Mouse (Mus musculus): Measurements from ENCODE around the gene Ppard.
"Not testable (repeated sequence)": the region's sequence is repeated elsewhere in the genome, so short reads cannot be mapped to it uniquely, and the experiment has no call there.

Gene Ppard

GRCm38 (mm10) chr17:28313212-28313879, 80.8 kb downstream of the Ppard start, which contains the start of gene Fance:
TSS of gene Fance (plus strand) at chr17:28313519.
- DNase-seq (ENCODE audit: low read depth, low spot score), result peak; percentile 98

DNA sequence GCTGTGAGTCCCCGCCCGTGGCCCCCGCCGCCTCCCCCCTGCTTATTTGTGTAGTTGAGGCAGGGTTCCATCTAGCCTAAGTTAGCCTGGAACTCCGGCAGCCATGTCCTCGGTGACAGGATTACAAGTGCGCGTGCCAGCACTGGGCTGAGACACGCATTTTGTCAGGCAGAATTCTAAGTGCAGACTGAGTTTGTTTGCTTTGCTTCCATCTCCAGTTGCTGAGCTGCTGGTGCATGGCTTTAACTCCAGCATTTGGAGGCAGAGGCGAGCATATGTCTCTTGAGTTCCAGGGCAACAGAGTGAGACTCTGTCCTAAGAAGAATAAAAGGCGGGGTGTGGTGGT, 81.4 kb downstream of the Ppard start:
- no peak for DNase-seq (ENCODE audit: low read depth, low spot score)

GRCm38 (mm10) chr17:28315611-28316160, 83.2 kb downstream of the Ppard start:
- no peak for DNase-seq (ENCODE audit: low read depth, low spot score)

DNA sequence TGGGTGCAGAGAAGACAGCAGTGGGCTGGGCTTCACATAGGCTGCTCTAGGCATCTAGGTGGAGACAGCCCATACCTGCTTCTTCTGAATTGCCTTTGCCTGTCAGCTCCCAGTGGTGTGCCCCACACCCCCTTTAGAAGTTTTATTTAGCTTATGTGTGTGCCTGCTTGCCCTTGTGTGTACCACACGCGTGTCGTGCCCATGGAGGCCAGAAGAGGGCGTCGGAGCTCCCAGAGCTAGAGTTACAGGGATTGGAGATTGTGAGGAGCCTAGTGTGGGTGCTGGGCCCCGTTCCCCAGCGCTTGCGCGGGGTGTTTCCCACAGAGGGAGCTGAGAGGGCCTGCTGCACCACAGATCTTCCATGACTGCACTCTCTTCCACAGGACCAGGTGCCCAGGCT, 84.0 kb downstream of the Ppard start:
- DNase-seq (ENCODE audit: low read depth, low spot score), result no peak

GRCm38 (mm10) chr17:28317091-28317490, 84.6 kb downstream of the Ppard start:
- no peak for DNase-seq (ENCODE audit: low read depth, low spot score)

GRCm38 (mm10) chr17:28317725-28318124, 85.2 kb downstream of the Ppard start:
- no peak for DNase-seq (ENCODE audit: low read depth, low spot score)

GRCm38 (mm10) chr17:28321700-28322099, 89.2 kb downstream of the Ppard start:
- no peak for DNase-seq (ENCODE audit: low read depth, low spot score)

GRCm38 (mm10) chr17:28323786-28324185, 91.3 kb downstream of the Ppard start:
- DNase-seq (ENCODE audit: low read depth, low spot score), result no peak

- not testable (repeated sequence) for DNase-seq (ENCODE audit: low read depth, low spot score)
Measured at GRCm38 (mm10) chr17:28324416-28324815, 91.9 kb downstream of the Ppard start.

DNA sequence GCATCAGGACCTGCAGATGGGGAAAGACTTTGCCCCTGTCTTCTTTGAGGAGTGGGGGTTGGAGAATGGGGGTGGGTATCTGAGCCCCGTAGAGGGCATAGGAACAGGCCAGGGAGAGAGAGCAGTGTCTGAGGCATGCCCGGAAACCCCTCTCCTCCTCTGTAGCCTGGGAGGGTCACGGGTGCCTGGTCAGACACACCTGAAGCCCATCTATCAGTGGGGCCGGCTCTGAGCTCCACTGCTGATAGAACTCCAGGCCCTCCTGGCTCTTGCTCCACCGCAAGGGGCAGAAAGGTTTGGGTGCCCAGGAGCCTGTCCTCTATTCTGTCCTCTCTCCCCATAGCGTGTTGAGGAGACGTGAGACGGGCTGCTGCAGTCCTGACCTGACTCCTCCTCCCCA, 93.3 kb downstream of the Ppard start:
- no peak for DNase-seq (ENCODE audit: low read depth, low spot score)

- DNase-seq (ENCODE audit: low read depth, low spot score), result no peak
Measured at GRCm38 (mm10) chr17:28326951-28327350, 94.5 kb downstream of the Ppard start.

- peak; percentile 82 for DNase-seq (ENCODE audit: low read depth, low spot score)
Measured at GRCm38 (mm10) chr17:28327673-28328325, 95.3 kb downstream of the Ppard start.

- peak; percentile 89 for DNase-seq (ENCODE audit: low read depth, low spot score)
Measured at GRCm38 (mm10) chr17:28328366-28328928, 95.9 kb downstream of the Ppard start, which contains the start of gene Rpl10a. TSS of gene Rpl10a (plus strand) at chr17:28328471.

- no peak for DNase-seq (ENCODE audit: low read depth, low spot score)
Measured at GRCm38 (mm10) chr17:28328946-28329345, 96.4 kb downstream of the Ppard start.

DNA sequence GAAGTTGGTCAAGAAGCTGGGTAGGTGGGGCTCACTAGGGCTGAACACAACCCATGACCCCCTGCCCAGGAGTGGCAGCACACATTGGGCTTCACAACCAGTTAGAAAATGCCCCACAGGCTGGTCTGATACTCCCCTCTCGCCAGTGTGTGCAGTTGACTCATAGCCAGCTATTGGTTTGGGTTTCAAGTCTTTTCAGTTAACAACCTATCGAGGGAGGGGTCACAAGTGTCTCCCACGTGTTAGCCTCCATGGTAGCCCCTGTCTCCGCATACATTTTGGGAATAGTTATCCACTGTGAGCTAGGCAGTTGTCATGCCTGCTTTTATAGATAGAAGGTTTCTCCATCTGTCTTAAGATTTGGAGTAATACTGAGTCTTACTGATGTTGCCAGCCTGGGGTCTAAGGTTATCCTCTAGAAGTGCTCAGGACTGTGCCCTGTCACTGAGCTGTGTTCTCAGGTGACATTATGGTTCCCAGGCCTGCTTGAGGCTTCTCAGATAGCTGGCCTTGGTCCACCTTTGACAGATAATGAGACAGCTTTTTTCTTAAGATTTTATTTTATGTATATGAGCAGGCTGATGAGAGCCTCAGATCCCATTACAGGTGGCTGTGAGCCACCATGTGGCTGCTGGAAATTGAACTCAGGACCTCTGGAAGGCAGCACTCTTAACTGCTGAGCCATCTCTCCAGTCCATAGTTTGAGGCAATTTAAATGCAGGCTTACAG, 97.2 kb downstream of the Ppard start:
- no peak for DNase-seq (ENCODE audit: low read depth, low spot score)

- DNase-seq (ENCODE audit: low read depth, low spot score), result no peak
Measured at GRCm38 (mm10) chr17:28330232-28330546, 97.7 kb downstream of the Ppard start.

DNA sequence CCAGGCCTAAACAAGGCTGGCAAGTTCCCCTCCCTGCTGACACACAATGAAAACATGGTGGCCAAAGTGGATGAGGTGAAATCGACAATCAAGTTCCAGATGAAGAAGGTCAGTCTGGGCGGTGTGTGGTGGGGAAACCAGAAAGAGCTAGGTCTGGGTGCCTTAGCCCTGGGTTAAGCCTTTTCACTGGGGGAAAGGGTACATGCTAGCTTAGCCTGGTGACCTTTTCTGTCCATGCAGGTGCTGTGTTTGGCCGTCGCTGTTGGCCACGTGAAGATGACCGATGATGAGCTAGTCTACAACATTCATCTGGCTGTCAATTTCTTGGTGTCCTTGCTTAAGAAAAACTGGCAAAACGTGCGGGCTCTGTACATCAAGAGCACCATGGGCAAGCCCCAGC, 98.1 kb downstream of the Ppard start:
- not testable (repeated sequence) for DNase-seq (ENCODE audit: low read depth, low spot score)

GRCm38 (mm10) chr17:28331241-28332112, 99.0 kb downstream of the Ppard start:
- DNase-seq (ENCODE audit: low read depth, low spot score), result no peak

DNA sequence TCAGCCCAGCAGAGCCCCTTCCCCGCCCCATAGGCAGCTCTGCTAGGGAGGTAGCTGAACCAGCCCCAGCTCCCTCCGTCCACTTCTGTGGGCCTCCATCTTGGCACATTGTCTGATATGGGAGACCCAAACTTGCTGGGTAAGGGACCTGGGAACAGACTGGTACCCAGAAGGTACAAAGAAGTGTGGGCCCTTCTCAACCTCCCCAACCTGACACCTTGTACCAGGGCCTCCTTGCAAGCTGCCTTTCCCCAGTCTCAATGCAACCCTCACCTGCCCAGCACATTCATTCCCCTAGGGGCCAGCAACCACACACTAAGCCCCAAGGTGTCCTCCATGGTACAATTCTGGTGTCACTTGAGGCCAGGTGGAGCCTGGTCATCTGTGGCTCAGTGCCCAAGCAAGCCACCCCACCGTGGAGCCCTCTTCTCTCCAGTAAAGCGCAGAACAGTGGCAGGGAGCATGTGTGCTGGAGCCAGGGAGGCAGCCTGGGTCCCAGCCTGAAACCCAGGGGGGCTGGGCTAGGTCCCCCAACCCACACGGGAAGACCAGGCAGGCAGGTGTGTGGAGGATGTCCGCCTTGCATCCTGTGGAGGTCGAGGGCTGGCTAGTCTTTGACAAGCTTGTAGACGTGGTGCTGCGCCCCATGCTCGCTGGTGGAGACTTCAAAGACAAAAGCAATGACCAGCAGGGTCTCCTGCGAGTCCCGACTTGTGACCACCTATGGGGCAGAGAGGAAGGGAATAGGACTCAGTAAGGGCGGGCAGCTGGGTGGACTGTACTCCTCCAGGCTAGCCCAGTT, 99.8 kb downstream of the Ppard start:
- no peak for DNase-seq (ENCODE audit: low read depth, low spot score)

DNA sequence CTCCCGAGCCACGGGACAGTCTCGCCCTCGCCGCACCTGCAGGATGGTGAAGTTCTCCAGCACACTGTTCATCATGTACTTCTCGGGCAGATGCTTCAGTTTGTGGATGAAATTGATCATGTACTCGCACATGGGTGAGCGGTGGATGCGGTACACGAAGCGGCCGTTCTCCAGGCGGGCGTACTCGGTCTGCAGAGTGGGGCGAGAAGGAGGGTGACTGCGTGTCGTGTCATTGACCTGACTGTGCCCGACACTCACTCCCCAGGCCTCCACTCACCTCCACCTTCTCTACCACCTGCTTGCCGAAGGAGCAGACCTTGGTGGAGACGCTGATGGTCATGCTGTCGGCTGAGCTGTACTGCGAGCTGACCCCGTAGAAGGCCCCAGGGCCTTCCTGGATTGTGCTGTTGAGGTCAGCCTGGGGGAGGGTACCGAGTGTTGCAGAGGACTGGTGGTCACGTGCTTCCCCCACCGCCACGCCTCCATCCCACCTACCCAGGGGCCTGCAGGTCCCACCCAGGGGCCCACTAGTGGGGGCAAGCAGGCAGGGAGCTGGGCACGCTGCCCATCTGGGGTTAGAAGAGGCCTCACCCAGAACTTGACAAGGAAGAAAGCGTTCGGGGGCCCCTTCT, 100.5 kb downstream of the Ppard start:
- no peak for DNase-seq (ENCODE audit: low read depth, low spot score)

Data from retina, adult 2 months (tissue).